Mouse (Mus musculus) kidney, adult 2 months (tissue): ENCODE measurements around the gene Snrpg. TPM values are rescaled to one million over a fixed set of nuclear protein-coding genes. Genes with fewer than 3 reads are reported as not detected.

Experiments used
- DNase-seq: peaks from one replicate; pipeline ENCODE4 v3.0.0; 2021
- H3K27ac ChIP-seq: fragments of 200-500 bp; 2 replicates; pipeline ENCODE4 v1.5.1; 2012; ENCODE audit warnings: low read depth, low read length, control low read depth, inconsistent platforms; ENCODE audit not compliant: insufficient read depth
- H3K27me3 ChIP-seq: fragments of 200-500 bp; replicated peaks from 2 replicates; pipeline ENCODE4 v1.6.1; 2012; ENCODE audit warnings: mild to moderate bottlenecking, moderate library complexity, low read length, inconsistent platforms; ENCODE audit not compliant: control insufficient read depth, insufficient read depth
- H3K36me3 ChIP-seq: fragments of 200-500 bp; 2 replicates; pipeline ENCODE4 v1.6.1; 2012; ENCODE audit warnings: mild to moderate bottlenecking, moderate library complexity, low read length, inconsistent platforms; ENCODE audit not compliant: control insufficient read depth, insufficient read depth
- H3K4me1 ChIP-seq: fragments of 200-500 bp; 2 replicates; pipeline ENCODE4 v1.6.1; 2011; ENCODE audit warnings: low read length; ENCODE audit not compliant: control insufficient read depth, insufficient read depth
- H3K4me3 ChIP-seq: fragments of 200-500 bp; 2 replicates; pipeline ENCODE4 v1.5.1; 2011; ENCODE audit warnings: mild to moderate bottlenecking, low read depth, low read length, control low read depth; ENCODE audit not compliant: insufficient read depth
- CTCF ChIP-seq: fragments of 200-500 bp; conservative IDR thresholded peaks from 2 replicates; pipeline ENCODE4 v1.5.1; 2011; ENCODE audit warnings: low read depth, mild to moderate bottlenecking, control low read depth, low read length, moderate library complexity, mixed read lengths; ENCODE audit not compliant: insufficient read depth, insufficient read length
- POLR2A ChIP-seq: fragments of 200-500 bp; IDR thresholded peaks from one replicate; pipeline ENCODE4 v1.6.1; 2011; ENCODE audit warnings: low read depth, low read length, control low read depth
- WGBS: fragments of 180-500 bp; shearing (Covaris S2); methylation state at CpG from one replicate; pipeline ENCODE4 v1.1.7; 2018; 5-methylcytosine and 5-hydroxymethylcytosine counted together
- polyA plus RNA-seq: library from polyadenylated mRNA; depleted of rRNA; stranded (reverse); fragments of >200 nt; gene quantifications from 2 replicates; pipeline ENCODE4 v1.2.3, GENCODE M21; 2012

Snrpg gene
- polyA plus RNA-seq, 1 experiment, result 82.5 TPM

GRCm38 (mm10) chr6:86397257-86397980 is 26.3 kb downstream of the Snrpg start:
- TF ChIP-seq POLR2A (no peak), CTCF (no peak)
- no peaks in the 10 kb centered on the region for H3K27me3 ChIP-seq
- under 1% methylated on average over 14 of the region's 14 CpGs for WGBS

GRCm38 (mm10) chr6:86398986-86399385 is 27.9 kb downstream of the Snrpg start:
- H3K36me3 ChIP-seq, result no peaks in the 10 kb centered on the region
- no peak overlapping the region for H3K4me3 ChIP-seq
- no peaks in the 10 kb centered on the region for H3K27me3 ChIP-seq
- peaks cover 6% of the 10 kb centered on the region; the same call in 1 of the 2 replicates for H3K4me1 ChIP-seq
- 85% methylated on average over 2 of the region's 2 CpGs for WGBS
- DNase-seq, result no peak
- H3K27ac ChIP-seq, result no peak overlapping the region
- no peak for TF ChIP-seq POLR2A
- no peak for TF ChIP-seq CTCF

More at GRCm38 (mm10) chr6:86397257-86397980, 26.3 kb downstream of the Snrpg start:
- DNase-seq, result no peak
- no peaks in the 10 kb centered on the region for H3K36me3 ChIP-seq
- H3K4me3 ChIP-seq, result peak overlapping the region; percentile 88
- peak overlapping the region; percentile 48 for H3K27ac ChIP-seq
- peaks cover 6% of the 10 kb centered on the region; the same call in 1 of the 2 replicates for H3K4me1 ChIP-seq

- Histone ChIP-seq H3K36me3 (no peaks in the 10 kb centered on the region), H3K27me3 (no peaks in the 10 kb centered on the region), H3K4me1 (peaks cover 5% of the 10 kb centered on the region; the same call in 1 of the 2 replicates), H3K4me3 (no peak overlapping the region), H3K27ac (no peak overlapping the region)
- no peak for TF ChIP-seq POLR2A
- TF ChIP-seq CTCF, result no peak
- no peak for DNase-seq
- 76% methylated on average over 2 of the region's 2 CpGs for WGBS
These were observed 28.9 kb downstream of the Snrpg start for GRCm38 (mm10) chr6:86399995-86400394.

GRCm38 (mm10) chr6:86400972-86401371 is 29.9 kb downstream of the Snrpg start:
- Histone ChIP-seq H3K4me1 (peaks cover 6% of the 10 kb centered on the region; the same call in 1 of the 2 replicates), H3K27ac (no peak overlapping the region), H3K4me3 (no peak overlapping the region), H3K36me3 (no peaks in the 10 kb centered on the region), H3K27me3 (no peaks in the 10 kb centered on the region)
- DNase-seq, result peak; percentile 93
- peak; percentile 84 for TF ChIP-seq CTCF
- TF ChIP-seq POLR2A, result no peak
- 3% methylated on average over 9 of the region's 9 CpGs for WGBS

GRCm38 (mm10) chr6:86402681-86403607 is 31.8 kb downstream of the Snrpg start:
- H3K4me1 ChIP-seq, result peaks cover 6% of the 10 kb centered on the region; the same call in 1 of the 2 replicates
- WGBS, result 49% methylated on average over 12 of the region's 12 CpGs
- TF ChIP-seq POLR2A (no peak), CTCF (no peak)
- H3K36me3 ChIP-seq, result no peaks in the 10 kb centered on the region
- no peak for DNase-seq
- no peak overlapping the region for H3K4me3 ChIP-seq
- no peaks in the 10 kb centered on the region for H3K27me3 ChIP-seq
- no peak overlapping the region for H3K27ac ChIP-seq

GRCm38 (mm10) chr6:86403728-86404099 is 32.6 kb downstream of the Snrpg start:
- H3K4me1 ChIP-seq, result peaks cover 6% of the 10 kb centered on the region; the same call in 1 of the 2 replicates
- no peak overlapping the region for H3K27ac ChIP-seq
- no peaks in the 10 kb centered on the region for H3K36me3 ChIP-seq
- TF ChIP-seq CTCF (no peak), POLR2A (no peak)
- WGBS, result 1% methylated on average over 15 of the region's 15 CpGs
- no peaks in the 10 kb centered on the region for H3K27me3 ChIP-seq
- H3K4me3 ChIP-seq, result 0 out of 2 replicates have a peak overlapping the region, but pooled peaks have one; percentile 96
- DNase-seq, result peak; percentile 92
